Mouse (Mus musculus) ES-E14 (cell line): ENCODE data around the gene Mrps16. TPM values are rescaled to one million over a fixed set of nuclear protein-coding genes. Genes with fewer than 3 reads are reported as not detected.

Source experiments
- DNase-seq: peaks from one replicate; pipeline ENCODE4 v3.0.0-alpha.2; 2013; ENCODE audit warnings: low read depth, low spot score
- H3K27ac ChIP-seq: 2 replicates; pipeline ENCODE4 v1.5.1; 2012; ENCODE audit warnings: low read depth, mild to moderate bottlenecking, low read length, moderate library complexity, mixed read lengths; ENCODE audit not compliant: poor library complexity, insufficient read depth, severe bottlenecking
- H3K36me3 ChIP-seq: 2 replicates; pipeline ENCODE4 v1.6.1; 2012; ENCODE audit warnings: mild to moderate bottlenecking, low read length, moderate library complexity, mixed read lengths; ENCODE audit not compliant: control insufficient read depth, poor library complexity, insufficient read depth, severe bottlenecking
- H3K4me1 ChIP-seq, 2 experiments: fragments of 150-350 bp in 1 of 2; sonication (generic) in 1 of 2; 2 replicates each; pipeline ENCODE4 v1.6.1; 2012; ENCODE audit warnings: low read length in 2 of 2, mild to moderate bottlenecking in 1 of 2, mixed read lengths in 1 of 2; ENCODE audit not compliant: control insufficient read depth in 2 of 2, insufficient read depth in 2 of 2, poor library complexity in 1 of 2
- H3K4me3 ChIP-seq, 2 experiments: fragments of 150-350 bp in 1 of 2; sonication (generic) in 1 of 2; 2 replicates each; pipeline ENCODE4 v1.5.1; 2012; ENCODE audit warnings: low read length in 2 of 2, low read depth in 1 of 2, mild to moderate bottlenecking in 1 of 2, mixed read lengths in 1 of 2; ENCODE audit not compliant: insufficient read depth in 1 of 2, poor library complexity in 1 of 2, severe bottlenecking in 1 of 2
- H3K9ac ChIP-seq: 2 replicates; pipeline ENCODE4 v1.6.1; 2012; ENCODE audit warnings: low read depth, mild to moderate bottlenecking, low read length, mixed read lengths; ENCODE audit not compliant: poor library complexity, insufficient read depth, severe bottlenecking
- H3K9me3 ChIP-seq: fragments of 150-350 bp; sonication (generic); 2 replicates; pipeline ENCODE4 v1.6.1; 2012; ENCODE audit warnings: low read depth, mild to moderate bottlenecking, low read length; ENCODE audit not compliant: control insufficient read depth, insufficient read depth
- CHD2 ChIP-seq: IDR thresholded peaks from 2 replicates; pipeline ENCODE4 v1.6.1; 2014; ENCODE audit warnings: mild to moderate bottlenecking, low read depth, low read length, inconsistent platforms
- HCFC1 ChIP-seq: IDR thresholded peaks from 2 replicates; pipeline ENCODE4 v1.6.1; 2012; ENCODE audit warnings: low read length, inconsistent platforms, borderline replicate concordance; ENCODE audit not compliant: insufficient read depth
- MAFK ChIP-seq: IDR thresholded peaks from 2 replicates; pipeline ENCODE4 v1.6.1; 2014; ENCODE audit warnings: mild to moderate bottlenecking, low read depth, low read length, inconsistent platforms; ENCODE audit not compliant: insufficient read depth
- ZC3H11A ChIP-seq: IDR thresholded peaks from 2 replicates; pipeline ENCODE4 v1.6.1; 2012; ENCODE audit warnings: low read depth, mild to moderate bottlenecking, inconsistent platforms, low read length, borderline replicate concordance
- ZNF384 ChIP-seq: IDR thresholded peaks from 2 replicates; pipeline ENCODE4 v1.6.1; 2012; ENCODE audit warnings: low read depth, low read length, inconsistent platforms
- in situ Hi-C, 2 experiments: fragments of 600-800 bp; cut with MboI; formaldehyde crosslinking; loops; one replicate each; pipeline ENCODE4 v1.15.1; 2025; ENCODE audit warnings: low sequenced_read_pairs in 2 of 2, inconsistent platforms in 1 of 2; ENCODE audit not compliant: unreplicated experiment in 2 of 2
- total RNA-seq: library from RNA; depleted of rRNA; stranded (reverse); fragments of 300-350 nt; gene quantifications from 2 replicates; pipeline ENCODE4 v1.2.3, GENCODE M21; 2012

The Mrps16 gene
- total RNA-seq, 1 experiment: 96.3 TPM

- H3K9ac ChIP-seq: no peak overlapping the region
- no peaks in the 10 kb centered on the region for H3K4me1 ChIP-seq
- no peak for DNase-seq
- no peak overlapping the region for H3K27ac ChIP-seq
- H3K36me3 ChIP-seq: no peaks in the 10 kb centered on the region
- TF ChIP-seq ZC3H11A: no peak
- TF ChIP-seq CHD2: no peak
- in situ Hi-C loops: no loop called here
- H3K4me3 ChIP-seq: no peak overlapping the region
- no peaks in the 10 kb centered on the region for H3K9me3 ChIP-seq
Observed at GRCm38 (mm10) chr14:20429833-20430232, 36.4 kb upstream of the Mrps16 start.

GRCm38 (mm10) chr14:20428593-20428992 lies 35.2 kb upstream of the Mrps16 start:
- Histone ChIP-seq H3K4me1 (no peaks in the 10 kb centered on the region), H3K4me3 (no peak overlapping the region), H3K27ac (no peak overlapping the region), H3K9ac (no peak overlapping the region), H3K9me3 (no peaks in the 10 kb centered on the region), H3K36me3 (no peaks in the 10 kb centered on the region)
- no peak for DNase-seq
- TF ChIP-seq MAFK: no peak
- no peak for TF ChIP-seq CHD2
- no peak for TF ChIP-seq ZC3H11A
- no peak for TF ChIP-seq ZNF384
- TF ChIP-seq HCFC1: no peak
- in situ Hi-C loops: no loop called here

- in situ Hi-C loops: no loop called here
- TF ChIP-seq HCFC1: no peak
- no peak for TF ChIP-seq CHD2
- TF ChIP-seq ZNF384: no peak
- TF ChIP-seq MAFK: no peak
- TF ChIP-seq ZC3H11A: no peak
- Histone ChIP-seq H3K9ac (no peak overlapping the region), H3K4me3 (no peak overlapping the region), H3K4me1 (no peaks in the 10 kb centered on the region), H3K9me3 (no peaks in the 10 kb centered on the region), H3K27ac (no peak overlapping the region), H3K36me3 (no peaks in the 10 kb centered on the region)
- no peak for DNase-seq
Observed at GRCm38 (mm10) chr14:20423046-20423445, 29.6 kb upstream of the Mrps16 start.

GRCm38 (mm10) chr14:20422257-20422656 lies 28.8 kb upstream of the Mrps16 start:
- no peak for TF ChIP-seq HCFC1
- no peak for TF ChIP-seq ZNF384
- TF ChIP-seq CHD2: no peak
- TF ChIP-seq ZC3H11A: no peak
- TF ChIP-seq MAFK: no peak
- no peak overlapping the region for H3K27ac ChIP-seq
- no peak overlapping the region for H3K4me3 ChIP-seq
- H3K9ac ChIP-seq: no peak overlapping the region
- DNase-seq: no peak
- in situ Hi-C loops: no loop called here
- H3K9me3 ChIP-seq: no peaks in the 10 kb centered on the region
- no peaks in the 10 kb centered on the region for H3K4me1 ChIP-seq
- no peaks in the 10 kb centered on the region for H3K36me3 ChIP-seq

- DNase-seq: no peak
- H3K4me3 ChIP-seq: no peak overlapping the region
- H3K4me1 ChIP-seq: peaks cover 3% of the 10 kb centered on the region in 2 experiments; a peak in 1 of 4 replicates
- H3K9me3 ChIP-seq: no peaks in the 10 kb centered on the region
- in situ Hi-C loops: no loop called here
- TF ChIP-seq ZNF384: no peak
- peak; percentile 23; the same call in 1 of the 2 replicates for TF ChIP-seq ZC3H11A
- no peak overlapping the region for H3K27ac ChIP-seq
- no peak overlapping the region for H3K9ac ChIP-seq
- H3K36me3 ChIP-seq: no peaks in the 10 kb centered on the region
Observed at GRCm38 (mm10) chr14:20400071-20400470, 6.6 kb upstream of the Mrps16 start.
